Mouse (Mus musculus) liver, postnatal 0 days (tissue): ENCODE data around the gene Znhit2. TPM values are rescaled to one million over a fixed set of nuclear protein-coding genes. Genes with fewer than 3 reads are reported as not detected.

Experiments
- ATAC-seq: fragments of 200-750 bp; cut with Nextera tagmentation; 2 replicates; pipeline ENCODE4 v1.8.0; 2017; ENCODE audit warnings: mild to moderate bottlenecking, moderate library complexity
- DNase-seq: peaks from one replicate; pipeline ENCODE4 v3.0.0-alpha.2; 2016
- H3K27ac ChIP-seq: fragments of 300-500 bp; sonication (generic); 2 replicates; pipeline ENCODE4 v1.5.1; 2014; ENCODE audit warnings: antibody characterized with exemption, moderate library complexity, mild to moderate bottlenecking, low read depth
- H3K27me3 ChIP-seq: fragments of 300-500 bp; sonication (generic); 2 replicates; pipeline ENCODE4 v1.6.1; 2014; ENCODE audit warnings: low read length, control low read depth, mixed read lengths; ENCODE audit not compliant: insufficient read depth
- H3K36me3 ChIP-seq: fragments of 300-500 bp; sonication (generic); replicated peaks from 2 replicates; pipeline ENCODE4 v1.6.1; 2014; ENCODE audit warnings: mild to moderate bottlenecking, control low read depth, low read length, moderate library complexity, mixed read lengths; ENCODE audit not compliant: insufficient read depth
- H3K4me1 ChIP-seq: fragments of 300-500 bp; sonication (generic); 2 replicates; pipeline ENCODE4 v1.6.1; 2014; ENCODE audit warnings: antibody characterized with exemption, mild to moderate bottlenecking, control low read depth; ENCODE audit not compliant: insufficient read depth
- H3K4me2 ChIP-seq: fragments of 300-500 bp; sonication (generic); 2 replicates; pipeline ENCODE4 v1.6.1; 2014; ENCODE audit warnings: low read depth, mild to moderate bottlenecking, low read length, moderate library complexity, mixed read lengths
- H3K4me3 ChIP-seq: fragments of 300-500 bp; sonication (generic); 2 replicates; pipeline ENCODE4 v1.5.1; 2014; ENCODE audit warnings: low read depth, low read length
- H3K9ac ChIP-seq: fragments of 300-500 bp; sonication (generic); replicated peaks from 2 replicates; pipeline ENCODE4 v1.6.1; 2014; ENCODE audit warnings: mild to moderate bottlenecking, moderate library complexity
- H3K9me3 ChIP-seq: fragments of 300-500 bp; sonication (generic); 2 replicates; pipeline ENCODE4 v1.6.1; 2016; ENCODE audit warnings: mild to moderate bottlenecking, control low read depth, low read length, mixed read lengths
- CTCF ChIP-seq: sonication (generic); IDR thresholded peaks from 2 replicates; pipeline ENCODE4 v1.5.1; 2016; ENCODE audit warnings: antibody characterized with exemption, low read depth
- EP300 ChIP-seq: IDR thresholded peaks from 2 replicates; pipeline ENCODE4 v1.6.1; 2016; ENCODE audit warnings: antibody characterized with exemption, low read depth, mild to moderate bottlenecking
- WGBS: fragments of 180-500 bp; shearing (Covaris S2); extraction: QIAGEN DNeasy Blood & Tissue Kit; methylation state at CpG from one replicate; pipeline ENCODE4 v1.1.7; 2014; ENCODE audit not compliant: insufficient replicate concordance; 5-methylcytosine and 5-hydroxymethylcytosine counted together
- polyA plus RNA-seq: library from polyadenylated mRNA; unstranded; fragments of >200 nt; fragmentation: Nextera tagmentation; extraction: Ambion mirVana; gene quantifications from 2 replicates; pipeline ENCODE4 v1.2.1, GENCODE M21; 2015

The Znhit2 gene
- polyA plus RNA-seq, 1 experiment from 2014 or later = 30.2 TPM

DNA sequence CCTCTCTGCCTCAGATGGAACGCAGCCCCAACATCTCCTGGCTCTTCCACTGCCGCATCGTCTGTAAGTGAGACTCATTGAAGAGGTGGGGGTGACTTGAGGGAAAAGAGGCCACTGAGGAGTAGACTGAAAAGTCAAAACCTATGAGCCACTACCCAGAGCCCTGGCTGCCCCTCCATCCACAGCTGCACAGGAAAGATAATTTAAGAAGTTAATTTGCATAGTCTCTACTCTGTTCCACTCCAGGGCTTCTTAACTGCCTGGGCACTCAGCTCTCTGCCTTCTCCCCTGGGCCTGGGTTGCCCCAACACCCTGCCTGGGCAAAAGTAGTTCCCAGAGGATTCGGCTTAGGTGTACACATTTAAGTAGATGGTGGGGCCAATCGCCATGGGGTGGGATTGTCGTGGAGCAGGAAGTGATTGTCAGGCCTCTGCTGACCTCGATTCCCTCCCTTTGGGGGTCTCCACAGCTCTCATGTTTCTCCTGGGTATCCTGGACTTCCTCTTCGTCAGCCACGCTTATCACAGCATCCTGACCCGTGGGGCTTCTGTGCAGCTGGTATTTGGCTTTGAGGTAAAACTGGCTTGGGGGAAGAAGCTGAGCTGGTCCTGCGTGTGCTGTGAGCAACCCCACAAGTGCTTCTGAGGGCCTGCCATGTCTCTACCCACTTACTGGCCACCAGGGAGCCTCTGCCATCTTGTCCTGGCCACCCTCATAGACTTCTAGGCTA is 12.1 kb upstream of the Znhit2 start:
- Histone ChIP-seq H3K27ac (peak overlapping the region; percentile 99), H3K9me3 (no peaks in the 10 kb centered on the region), H3K4me2 (peak overlapping the region; percentile 76), H3K4me1 (peaks cover 23% of the 10 kb centered on the region), H3K36me3 (peaks cover 58% of the 10 kb centered on the region), H3K9ac (peak overlapping the region; percentile 11; the same call in 1 of the 2 replicates), H3K27me3 (no peaks in the 10 kb centered on the region), H3K4me3 (peak overlapping the region; percentile 73)
- WGBS = 52% methylated on average over 11 of the region's 11 CpGs
- no peak for TF ChIP-seq CTCF
- ATAC-seq = no peak
- peak; percentile 29 for DNase-seq

DNA sequence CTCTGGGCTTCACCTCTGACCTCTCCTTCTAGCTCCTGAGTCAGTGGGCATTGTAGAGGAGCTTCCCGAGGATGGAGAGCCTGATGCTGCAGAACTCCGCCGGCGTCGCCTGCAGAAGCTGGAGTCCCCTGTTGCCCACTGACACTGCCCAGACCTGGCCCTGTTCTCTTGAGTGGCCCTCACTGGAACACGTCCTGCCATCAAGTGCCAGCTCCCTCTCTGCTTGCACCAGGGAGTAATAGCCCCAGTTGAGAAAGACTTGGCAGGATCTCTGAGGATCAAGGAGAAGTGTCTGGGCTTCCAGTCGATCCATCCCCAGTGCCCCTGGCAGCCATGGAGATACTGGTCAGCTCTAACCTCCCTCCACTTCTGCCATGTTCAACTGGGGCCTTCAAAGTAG is 8.5 kb upstream of the Znhit2 start:
- peaks cover 81% of the 10 kb centered on the region for H3K36me3 ChIP-seq
- H3K27me3 ChIP-seq = no peaks in the 10 kb centered on the region
- H3K9ac ChIP-seq = no peak overlapping the region
- H3K4me1 ChIP-seq = peaks cover 24% of the 10 kb centered on the region
- H3K4me2 ChIP-seq = no peak overlapping the region
- no peak overlapping the region for H3K27ac ChIP-seq
- no peaks in the 10 kb centered on the region for H3K9me3 ChIP-seq
- WGBS = 86% methylated on average over 7 of the region's 7 CpGs
- ATAC-seq (no peak), DNase-seq (no peak)
- no peak for TF ChIP-seq EP300
- TF ChIP-seq CTCF = no peak
- no peak overlapping the region for H3K4me3 ChIP-seq

DNA sequence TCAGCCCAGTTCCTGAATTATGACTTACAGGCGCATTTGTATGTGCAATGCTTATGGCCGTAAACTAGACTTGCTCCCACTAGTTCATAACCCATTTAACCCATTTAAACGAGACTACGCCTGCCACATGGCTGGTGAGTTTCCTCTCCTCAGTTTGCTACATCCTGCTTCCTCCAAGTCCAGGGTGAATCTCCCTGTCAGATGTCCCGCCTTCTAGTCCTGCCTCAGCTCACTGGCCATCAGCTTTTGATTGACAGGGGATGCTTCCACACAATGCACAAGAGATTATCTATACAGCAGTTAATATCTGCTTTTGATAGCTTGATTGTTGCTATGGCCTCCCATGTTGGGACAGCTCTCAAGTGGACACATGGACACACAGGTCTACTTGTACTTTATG is 6.7 kb upstream of the Znhit2 start:
- DNase-seq (no peak), ATAC-seq (no peak)
- Histone ChIP-seq H3K27me3 (no peaks in the 10 kb centered on the region), H3K36me3 (peaks cover 74% of the 10 kb centered on the region), H3K9ac (no peak overlapping the region), H3K4me1 (peaks cover 16% of the 10 kb centered on the region), H3K9me3 (no peaks in the 10 kb centered on the region), H3K4me3 (no peak overlapping the region), H3K27ac (no peak overlapping the region), H3K4me2 (no peak overlapping the region)
- TF ChIP-seq CTCF (no peak), EP300 (no peak)
- 78% methylated on average over 5 of the region's 5 CpGs for WGBS

DNA sequence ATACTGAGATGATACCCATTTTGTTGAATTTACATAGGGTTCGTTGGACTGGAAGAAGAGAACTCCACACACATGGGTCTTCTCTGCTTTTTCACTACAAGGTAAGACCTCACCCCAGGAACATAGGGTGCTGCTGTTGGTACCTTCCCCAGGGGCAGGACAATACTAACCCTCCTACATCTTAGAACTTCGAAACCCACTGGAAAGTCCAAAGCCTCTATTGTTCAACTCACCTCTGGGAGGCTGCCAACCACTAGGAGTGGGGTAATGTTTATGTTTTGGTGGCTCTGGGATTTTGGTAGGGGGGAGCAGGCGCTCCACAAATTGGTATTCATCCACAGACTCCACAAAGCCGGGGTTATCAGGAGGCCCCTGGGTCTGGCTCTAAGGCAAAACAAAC is 4.3 kb upstream of the Znhit2 start:
- Histone ChIP-seq H3K9me3 (no peaks in the 10 kb centered on the region), H3K4me2 (peak overlapping the region; percentile 82), H3K4me1 (peaks cover 25% of the 10 kb centered on the region), H3K27ac (peak overlapping the region; percentile 30; the same call in 1 of the 2 replicates), H3K27me3 (no peaks in the 10 kb centered on the region), H3K4me3 (peak overlapping the region; percentile 78), H3K36me3 (peaks cover 54% of the 10 kb centered on the region), H3K9ac (peak overlapping the region; percentile 67)
- DNase-seq (no peak), ATAC-seq (no peak)
- TF ChIP-seq EP300 = no peak
- no peak for TF ChIP-seq CTCF
- WGBS = 50% methylated on average over 4 of the region's 4 CpGs

DNA sequence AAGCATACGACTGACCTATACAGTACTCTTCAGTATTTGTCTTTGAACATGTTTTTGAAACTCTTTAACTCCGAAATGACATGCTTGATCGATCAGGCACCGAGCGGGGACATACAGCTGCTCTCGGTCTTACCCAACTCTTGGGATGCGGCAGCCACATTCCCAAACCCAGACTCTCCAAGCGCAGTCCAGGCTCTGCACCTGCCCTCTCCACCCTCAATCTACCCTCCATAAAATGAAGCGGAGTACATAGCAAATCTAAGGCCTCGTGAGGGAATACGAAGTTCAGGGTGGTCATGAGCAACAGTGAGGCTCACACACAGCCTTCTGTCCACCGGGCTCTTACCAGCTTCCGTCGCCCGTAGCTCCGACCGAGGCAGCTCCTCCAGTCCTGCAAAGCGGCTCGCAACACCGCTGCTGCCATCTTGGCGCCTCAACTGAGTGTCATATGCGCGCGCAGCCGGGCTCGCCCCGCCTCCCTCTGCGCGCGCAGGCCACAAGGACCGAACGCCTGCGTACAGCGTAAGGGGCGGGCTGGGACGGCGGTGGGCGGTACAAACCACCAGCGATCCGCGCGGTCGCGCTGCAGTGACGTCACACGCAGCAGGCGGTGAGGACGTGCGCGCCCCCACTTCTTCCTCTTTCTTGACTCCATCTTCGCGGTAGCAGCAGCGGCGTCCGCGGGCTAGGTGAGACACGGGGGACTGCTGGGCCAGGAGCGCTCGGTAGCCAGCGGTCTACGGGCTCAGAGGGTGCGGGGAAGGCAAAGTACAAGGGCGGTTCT is 3.5 kb upstream of the Znhit2 start, which contains the start of the genes Mrpl49 and Fau:
Gene Mrpl49, minus strand, starts transcription at position 473 of the 784 bp plus-strand sequence.
Gene Fau, plus strand, starts transcription at position 532 of the 784 bp plus-strand sequence.
- 1% methylated on average over 63 of the region's 63 CpGs for WGBS
- 0 out of 2 replicates have a peak, but pooled peaks have one; percentile 7 for TF ChIP-seq CTCF
- TF ChIP-seq EP300 = no peak; the same call in 1 of the 2 replicates
- H3K4me1 ChIP-seq = peaks cover 30% of the 10 kb centered on the region
- peaks cover 46% of the 10 kb centered on the region for H3K36me3 ChIP-seq
- H3K9ac ChIP-seq = peak within 1 kb of the TSS; percentile 94
- DNase-seq (peak; percentile 99), ATAC-seq (peak; percentile 79)
- no peaks in the 10 kb centered on the region for H3K9me3 ChIP-seq
- H3K27me3 ChIP-seq = no peaks in the 10 kb centered on the region
- peak within 1 kb of the TSS; percentile 75 for H3K27ac ChIP-seq
- H3K4me3 ChIP-seq = peak within 1 kb of the TSS; percentile 78
- peak within 1 kb of the TSS; percentile 82 for H3K4me2 ChIP-seq

DNA sequence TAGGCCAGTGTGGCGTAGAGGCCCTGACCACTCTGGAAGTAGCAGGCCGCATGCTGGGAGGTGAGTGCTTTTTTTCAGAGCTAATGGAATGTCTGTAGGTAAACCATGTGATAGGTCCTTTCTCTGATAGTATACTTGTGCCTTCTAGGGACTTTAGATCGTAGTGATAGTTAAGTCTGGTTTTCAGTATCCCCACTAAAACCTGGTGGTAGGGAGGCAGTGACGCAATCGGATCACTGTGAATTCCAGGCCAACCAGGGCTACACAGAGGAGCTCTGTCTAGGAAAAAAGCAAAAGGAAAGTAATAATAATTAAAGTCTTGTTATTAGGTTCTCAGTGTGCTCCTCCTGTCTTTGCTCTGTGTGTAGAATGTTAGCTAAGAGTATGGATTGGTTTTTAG is 2.5 kb upstream of the Znhit2 start:
- TF ChIP-seq EP300 (no peak), CTCF (no peak)
- 17% methylated on average over 5 of the region's 5 CpGs for WGBS
- Histone ChIP-seq H3K4me1 (peaks cover 40% of the 10 kb centered on the region), H3K27me3 (no peaks in the 10 kb centered on the region), H3K27ac (peak overlapping the region; percentile 75), H3K9me3 (no peaks in the 10 kb centered on the region), H3K36me3 (peaks cover 36% of the 10 kb centered on the region), H3K4me3 (peak overlapping the region; percentile 78), H3K4me2 (peak overlapping the region; percentile 66), H3K9ac (peak overlapping the region; percentile 94)
- ATAC-seq (no peak), DNase-seq (no peak)
